Mouse (Mus musculus) heart, embryonic 14.5 days (tissue): ENCODE data around the gene Usp51. TPM values are rescaled to one million over a fixed set of nuclear protein-coding genes. Genes with fewer than 3 reads are reported as not detected.
"Not testable (repeated sequence)": the region's sequence is repeated elsewhere in the genome, so short reads cannot be mapped to it uniquely, and the experiment has no call there.

ENCODE experiments used
- ATAC-seq: fragments of 200-750 bp; cut with Nextera tagmentation; 2 replicates; pipeline ENCODE4 v1.8.0; 2017; ENCODE audit warnings: low read depth, moderate TSS enrichment; ENCODE audit not compliant: insufficient number of reproducible peaks, insufficient read depth, low FRiP score
- H3K27ac ChIP-seq, 2 experiments: fragments of 200-500 bp in 1 of 2; fragments of 300-500 bp in 1 of 2; sonication (generic) in 1 of 2; replicated peaks in 1 of 2; 2 replicates each; pipeline ENCODE4 v1.5.1; 2012 to 2014; ENCODE audit warnings: low read depth in 2 of 2, low read length in 2 of 2, control low read depth in 1 of 2, mild to moderate bottlenecking in 1 of 2, mixed read lengths in 1 of 2; ENCODE audit not compliant: control insufficient read depth in 1 of 2, insufficient read depth in 1 of 2
- H3K27me3 ChIP-seq: fragments of 300-500 bp; sonication (generic); 2 replicates; pipeline ENCODE4 v1.6.1; 2014; ENCODE audit warnings: mild to moderate bottlenecking, low read length, control low read depth; ENCODE audit not compliant: control insufficient read depth, insufficient read depth
- H3K36me3 ChIP-seq: fragments of 300-500 bp; sonication (generic); 2 replicates; pipeline ENCODE4 v1.6.1; 2014; ENCODE audit warnings: mild to moderate bottlenecking, control low read depth, low read length, mixed read lengths; ENCODE audit not compliant: control insufficient read depth, insufficient read depth
- H3K4me1 ChIP-seq, 2 experiments: fragments of 200-500 bp in 1 of 2; fragments of 300-500 bp in 1 of 2; sonication (generic) in 1 of 2; 2 replicates each; pipeline ENCODE4 v1.6.1; 2012 to 2014; ENCODE audit warnings: low read length in 2 of 2, control low read depth in 1 of 2, mixed read lengths in 1 of 2; ENCODE audit not compliant: control insufficient read depth in 2 of 2, insufficient read depth in 2 of 2
- H3K4me2 ChIP-seq: fragments of 300-500 bp; sonication (generic); 2 replicates; pipeline ENCODE4 v1.6.1; 2014; ENCODE audit warnings: mild to moderate bottlenecking, low read length
- H3K4me3 ChIP-seq, 2 experiments: fragments of 200-500 bp in 1 of 2; fragments of 300-500 bp in 1 of 2; sonication (generic) in 1 of 2; 2 replicates each; pipeline ENCODE4 v1.5.1; 2012 to 2014; ENCODE audit warnings: low read length in 2 of 2, mild to moderate bottlenecking in 2 of 2, control low read depth in 1 of 2, low read depth in 1 of 2, moderate library complexity in 1 of 2; ENCODE audit not compliant: control insufficient read depth in 1 of 2, insufficient read depth in 1 of 2
- H3K9ac ChIP-seq: fragments of 300-500 bp; sonication (generic); 2 replicates; pipeline ENCODE4 v1.6.1; 2014; ENCODE audit warnings: mild to moderate bottlenecking, low read length
- H3K9me3 ChIP-seq: fragments of 300-500 bp; sonication (generic); 2 replicates; pipeline ENCODE4 v1.6.1; 2016; ENCODE audit warnings: low read length, control low read depth; ENCODE audit not compliant: control insufficient read depth
- WGBS: fragments of 180-500 bp; shearing (Covaris S2); extraction: QIAGEN DNeasy Blood & Tissue Kit; methylation state at CpG from one replicate; pipeline ENCODE4 v1.1.7; 2014; 5-methylcytosine and 5-hydroxymethylcytosine counted together
- polyA plus RNA-seq: library from polyadenylated mRNA; unstranded; fragments of >200 nt; fragmentation: Nextera tagmentation; extraction: Ambion mirVana; gene quantifications from 2 replicates; pipeline ENCODE4 v1.2.1, GENCODE M21; 2014

Usp51 gene
- polyA plus RNA-seq, 1 experiment from 2014 or later = 0.84 TPM

DNA sequence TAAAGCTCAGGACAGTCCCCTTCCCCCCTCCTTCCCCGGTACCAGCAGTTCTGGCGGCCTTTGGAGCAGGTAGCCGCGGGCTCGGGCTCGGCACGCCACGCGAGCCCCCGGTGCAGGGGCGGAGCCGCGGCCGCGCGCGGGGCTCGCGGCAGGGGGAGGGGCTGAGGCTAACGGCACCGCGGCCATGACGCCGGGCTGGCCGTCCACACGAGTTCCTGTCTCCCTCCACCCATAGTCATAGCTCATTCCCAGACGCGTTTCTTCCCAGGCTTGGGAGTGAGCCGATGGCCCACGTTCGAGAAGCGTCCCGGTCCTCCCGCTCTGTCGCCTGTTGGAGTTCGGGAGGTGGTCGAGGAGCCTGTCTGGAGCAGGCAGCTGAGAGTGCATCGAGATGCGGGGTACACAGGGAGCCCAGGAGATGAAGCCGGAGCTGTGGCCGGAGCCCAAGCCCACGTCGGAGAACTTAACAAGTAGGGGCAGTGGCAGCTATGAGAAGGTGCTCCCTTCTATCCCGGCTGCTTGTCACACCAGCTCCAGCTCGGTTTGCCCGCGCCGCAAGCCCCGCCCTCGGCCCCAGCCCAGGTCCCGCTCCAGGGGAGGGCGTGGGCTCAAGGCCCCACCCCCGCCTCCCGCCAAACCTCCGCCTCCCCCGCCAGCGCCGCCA lies 884 bp downstream of the Usp51 start:
- peak overlapping the region; percentile 73 for H3K9ac ChIP-seq
- peak overlapping the region; percentile 20 to 68; a peak in 3 of 4 replicates for H3K27ac ChIP-seq
- ATAC-seq = peak; percentile 81
- no peaks in the 10 kb centered on the region for H3K4me1 ChIP-seq
- H3K4me3 ChIP-seq = peak overlapping the region; percentile 51 to 57
- no peaks in the 10 kb centered on the region for H3K36me3 ChIP-seq
- H3K9me3 ChIP-seq = no peaks in the 10 kb centered on the region
- no peaks in the 10 kb centered on the region; the same call in 1 of the 2 replicates for H3K27me3 ChIP-seq
- H3K4me2 ChIP-seq = peak overlapping the region; percentile 69
- WGBS = 19% methylated on average over 56 of the region's 58 CpGs

GRCm38 (mm10) chrX:153007685-153008047 lies 1.4 kb downstream of the Usp51 start:
- no peaks in the 10 kb centered on the region for H3K4me1 ChIP-seq
- no peaks in the 10 kb centered on the region for H3K36me3 ChIP-seq
- 28% methylated on average over 9 of the region's 9 CpGs for WGBS
- no peaks in the 10 kb centered on the region for H3K9me3 ChIP-seq
- ATAC-seq = no peak
- peak overlapping the region; percentile 69 for H3K4me2 ChIP-seq
- no peak overlapping the region for H3K27ac ChIP-seq
- peak overlapping the region; percentile 51 to 57 for H3K4me3 ChIP-seq
- H3K27me3 ChIP-seq = no peaks in the 10 kb centered on the region; the same call in 1 of the 2 replicates
- H3K9ac ChIP-seq = peak overlapping the region; percentile 73

- H3K27me3 ChIP-seq, H3K36me3 ChIP-seq, H3K9ac ChIP-seq, H3K4me1 ChIP-seq, H3K9me3 ChIP-seq, H3K4me3 ChIP-seq, ATAC-seq, H3K4me2 ChIP-seq, H3K27ac ChIP-seq: not testable (repeated sequence)
- no CpG with 5 or more reads among the region's 3 CpGs for WGBS
These were observed 19.0 kb downstream of the Usp51 start for GRCm38 (mm10) chrX:153025255-153025654.

DNA sequence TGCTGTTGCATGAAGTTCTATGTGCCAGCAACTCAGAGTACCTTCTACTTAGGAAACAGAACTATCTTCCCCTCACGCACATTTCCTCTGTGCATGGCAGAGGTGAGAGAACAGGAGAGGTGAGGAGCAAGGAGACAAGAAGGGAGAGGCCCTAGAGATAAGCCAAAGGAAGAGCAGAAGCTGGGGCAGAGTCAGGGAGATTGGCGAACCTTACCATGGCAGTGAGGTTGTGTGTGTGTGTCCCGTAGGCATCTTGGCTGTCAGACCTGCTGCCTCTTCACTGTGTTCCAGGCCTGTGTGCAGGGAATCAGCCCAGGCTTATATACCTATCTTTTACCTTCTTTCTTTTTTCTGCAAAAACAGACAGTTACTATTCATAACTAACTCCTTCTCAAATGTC lies 19.4 kb downstream of the Usp51 start:
- not testable (repeated sequence) for ATAC-seq, H3K9me3 ChIP-seq, H3K4me1 ChIP-seq, H3K4me3 ChIP-seq, H3K36me3 ChIP-seq, H3K9ac ChIP-seq, H3K27me3 ChIP-seq, H3K4me2 ChIP-seq, H3K27ac ChIP-seq
- 40% methylated on average over 1 of the region's 3 CpGs for WGBS

DNA sequence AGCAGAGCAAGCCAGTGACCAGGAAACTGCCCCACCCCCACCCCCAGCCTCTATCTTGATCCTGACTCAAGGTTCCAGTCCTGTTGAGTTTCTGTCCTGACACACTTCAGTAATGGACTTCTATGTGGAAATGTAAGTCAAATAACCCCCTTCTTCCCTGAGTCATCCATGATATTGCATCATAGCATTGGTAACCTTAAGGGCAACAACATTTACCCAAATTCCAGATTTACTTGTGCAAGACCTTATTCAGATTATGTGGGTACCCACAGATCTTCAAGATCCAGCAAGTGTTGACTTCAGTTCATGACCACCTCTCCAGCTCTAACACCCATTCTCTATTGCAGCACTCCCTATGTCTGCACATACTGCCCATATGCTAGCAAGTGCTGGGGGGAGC lies 25.3 kb downstream of the Usp51 start:
- not testable (repeated sequence) for H3K36me3 ChIP-seq, H3K9ac ChIP-seq, H3K27me3 ChIP-seq, H3K4me1 ChIP-seq, H3K9me3 ChIP-seq, ATAC-seq, H3K4me2 ChIP-seq, H3K27ac ChIP-seq, H3K4me3 ChIP-seq

DNA sequence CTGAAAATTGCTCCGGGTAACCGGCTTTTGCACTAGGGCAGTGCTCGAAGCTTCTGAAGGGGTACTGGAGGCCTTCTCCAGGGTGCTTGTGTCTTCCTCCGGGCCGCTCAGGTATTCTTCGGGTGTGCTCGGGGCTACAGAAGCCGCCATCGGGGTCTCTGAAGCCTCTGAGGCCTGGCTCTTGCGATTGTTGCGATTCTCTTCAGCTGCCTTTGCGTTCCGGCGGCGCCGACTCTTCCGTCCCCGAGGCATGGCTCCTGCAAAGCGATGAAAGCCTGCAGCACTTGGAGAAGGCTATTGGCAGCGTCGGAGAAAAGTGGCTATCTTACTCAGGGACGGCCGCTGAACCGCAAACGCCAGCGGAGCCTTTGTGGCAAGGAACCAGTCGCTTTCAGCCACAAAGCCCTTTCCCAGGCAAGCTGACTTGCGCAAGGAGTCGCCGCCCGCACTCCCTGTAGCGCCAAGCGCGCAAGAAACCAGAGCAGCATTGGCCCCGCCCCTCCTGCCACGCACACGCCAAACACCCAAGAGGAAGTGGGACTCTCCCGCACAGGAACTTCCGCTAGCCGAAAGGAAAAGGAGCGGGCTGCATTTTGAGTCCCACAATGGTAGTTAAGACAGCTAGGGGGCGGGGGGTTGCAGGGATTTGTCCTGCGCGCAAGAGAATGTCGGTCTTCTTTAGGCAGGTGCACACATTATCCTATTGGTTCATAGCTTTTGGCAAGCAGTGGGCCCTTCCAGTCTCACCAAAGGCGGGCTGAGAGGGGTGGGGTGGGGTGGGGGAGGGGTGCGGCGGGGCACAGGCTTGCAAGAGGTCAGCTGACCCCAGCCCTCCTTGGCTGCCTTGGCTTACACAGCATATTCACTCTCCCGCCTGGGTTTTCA lies 31.1 kb downstream of the Usp51 start, which contains the start of gene Mageh1:
TSS of gene Mageh1 (minus strand) at position 489 of the 885 bp plus-strand sequence.
- no peaks in the 10 kb centered on the region for H3K27me3 ChIP-seq
- H3K9me3 ChIP-seq = no peaks in the 10 kb centered on the region
- H3K4me3 ChIP-seq = peak within 1 kb of the TSS; percentile 56 to 78
- H3K4me2 ChIP-seq = peak within 1 kb of the TSS; percentile 70
- H3K4me1 ChIP-seq = no peaks in the 10 kb centered on the region
- ATAC-seq = peak; percentile 88
- 16% methylated on average over 46 of the region's 49 CpGs for WGBS
- no peaks in the 10 kb centered on the region for H3K36me3 ChIP-seq
- H3K9ac ChIP-seq = peak within 1 kb of the TSS; percentile 79
- peak within 1 kb of the TSS; percentile 75 to 83 for H3K27ac ChIP-seq

DNA sequence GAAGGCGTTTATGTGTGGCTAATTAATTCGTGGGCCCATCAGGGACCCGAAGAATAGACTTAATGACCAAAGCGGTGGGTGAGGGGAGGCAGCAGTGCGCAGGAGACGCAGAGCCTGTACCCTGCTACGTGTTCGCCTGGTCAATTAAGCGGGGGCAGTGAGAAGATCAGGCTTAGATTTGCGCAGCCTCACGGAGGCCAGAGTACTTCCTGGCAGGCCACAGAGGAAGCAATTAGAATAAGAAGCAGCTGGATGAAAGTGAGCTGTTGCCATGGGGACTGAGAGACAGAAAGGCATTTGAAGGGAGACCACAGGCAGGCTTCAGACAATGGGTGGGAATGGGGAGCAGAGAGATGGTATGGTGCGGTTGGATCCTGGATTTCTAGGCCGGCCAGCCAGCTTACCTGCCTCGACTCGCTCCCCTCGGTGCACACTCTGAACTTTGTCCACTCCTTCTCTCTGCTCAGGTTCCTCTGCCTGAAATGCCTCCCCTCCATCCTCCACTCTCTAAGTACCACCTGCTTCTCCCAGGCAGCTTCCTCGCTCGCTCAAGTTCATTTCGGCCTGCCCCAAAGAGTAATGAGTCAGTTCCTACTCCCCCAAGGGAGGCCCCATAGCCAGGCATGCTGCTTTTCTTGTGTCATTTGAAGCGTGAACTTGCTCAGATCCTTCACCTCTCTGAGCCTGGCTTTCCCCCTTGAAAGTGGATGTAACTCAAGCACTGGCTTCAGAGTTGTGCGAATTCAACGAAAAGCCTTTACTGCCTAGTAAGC lies 31.9 kb downstream of the Usp51 start:
- 28% methylated on average over 7 of the region's 22 CpGs for WGBS
- not testable (repeated sequence) for H3K36me3 ChIP-seq, H3K9ac ChIP-seq, H3K4me1 ChIP-seq, H3K27ac ChIP-seq, H3K27me3 ChIP-seq, H3K9me3 ChIP-seq
- peak; percentile 43; the same call in 1 of the 2 replicates for ATAC-seq
- peak overlapping the region; percentile 21 to 56 for H3K4me3 ChIP-seq
- H3K4me2 ChIP-seq = peak overlapping the region; percentile 70
